Mouse (Mus musculus) forebrain, postnatal 0 days (tissue): Measurements from ENCODE around the gene Kif20b. TPM values are rescaled to one million over a fixed set of nuclear protein-coding genes. Genes with fewer than 3 reads are reported as not detected.
A peak's percentile ranks its signal among the peaks of the same experiment; 100 is the strongest.

Source experiments
- ATAC-seq: fragments of 200-750 bp; cut with Nextera tagmentation; 2 replicates; pipeline ENCODE4 v1.8.0; 2017; ENCODE audit warnings: mild to moderate bottlenecking, moderate library complexity
- DNase-seq: peaks from one replicate; pipeline ENCODE4 v3.0.0-alpha.2; 2015
- H3K27ac ChIP-seq: fragments of 300-500 bp; sonication (generic); 2 replicates; pipeline ENCODE4 v1.5.1; 2014; ENCODE audit warnings: low read depth, mild to moderate bottlenecking, antibody characterized with exemption, low read length, moderate library complexity, mixed read lengths
- H3K27me3 ChIP-seq: fragments of 300-500 bp; sonication (generic); 2 replicates; pipeline ENCODE4 v1.6.1; 2014; ENCODE audit warnings: mild to moderate bottlenecking, low read length, mixed read lengths; ENCODE audit not compliant: insufficient read depth
- H3K36me3 ChIP-seq: fragments of 300-500 bp; sonication (generic); 2 replicates; pipeline ENCODE4 v1.6.1; 2014; ENCODE audit warnings: mild to moderate bottlenecking, moderate library complexity; ENCODE audit not compliant: insufficient read depth
- H3K4me1 ChIP-seq: fragments of 300-500 bp; sonication (generic); 2 replicates; pipeline ENCODE4 v1.6.1; 2014; ENCODE audit warnings: antibody characterized with exemption; ENCODE audit not compliant: insufficient read depth
- H3K4me2 ChIP-seq: fragments of 300-500 bp; sonication (generic); 2 replicates; pipeline ENCODE4 v1.6.1; 2014; ENCODE audit warnings: low read depth, mild to moderate bottlenecking, moderate library complexity
- H3K4me3 ChIP-seq: fragments of 300-500 bp; sonication (generic); 2 replicates; pipeline ENCODE4 v1.5.1; 2014; ENCODE audit warnings: low read depth, low read length, mixed read lengths
- H3K9ac ChIP-seq: fragments of 300-500 bp; sonication (generic); 2 replicates; pipeline ENCODE4 v1.6.1; 2014; ENCODE audit warnings: mild to moderate bottlenecking
- H3K9me3 ChIP-seq: fragments of 300-500 bp; sonication (generic); 2 replicates; pipeline ENCODE4 v1.6.1; 2016; ENCODE audit warnings: low read length
- CTCF ChIP-seq: sonication (generic); IDR thresholded peaks from 2 replicates; pipeline ENCODE4 v1.5.1; 2016; ENCODE audit warnings: antibody characterized with exemption, control low read depth, low read depth
- WGBS: fragments of 180-500 bp; shearing (Covaris S2); extraction: QIAGEN DNeasy Blood & Tissue Kit; methylation state at CpG from one replicate; pipeline ENCODE4 v1.1.7; 2014; 5-methylcytosine and 5-hydroxymethylcytosine counted together
- polyA plus RNA-seq: library from polyadenylated mRNA; unstranded; fragments of >200 nt; fragmentation: Nextera tagmentation; extraction: Ambion mirVana; gene quantifications from 2 replicates; pipeline ENCODE4 v1.2.1, GENCODE M21; 2015
- total RNA-seq: library from RNA; depleted of rRNA; stranded (reverse); fragments of >200 nt; gene quantifications from 2 replicates; pipeline ENCODE4 v1.2.3, GENCODE M21; 2014

Gene Kif20b
- total and polyA plus RNA-seq, 2 experiments from 2014 or later: 4.5 to 4.7 TPM

GRCm38 (mm10) chr19:34898941-34899340, 23.2 kb upstream of the Kif20b start:
- H3K4me3 ChIP-seq: no peak overlapping the region
- no peaks in the 10 kb centered on the region for H3K9me3 ChIP-seq
- H3K27ac ChIP-seq: no peak overlapping the region
- no peak for TF ChIP-seq CTCF
- H3K4me2 ChIP-seq: no peak overlapping the region
- no peaks in the 10 kb centered on the region for H3K27me3 ChIP-seq
- DNase-seq: no peak
- no peak for ATAC-seq
- H3K9ac ChIP-seq: no peak overlapping the region
- H3K4me1 ChIP-seq: no peaks in the 10 kb centered on the region
- no peaks in the 10 kb centered on the region for H3K36me3 ChIP-seq
- 88% methylated on average over 4 of the region's 4 CpGs for WGBS

DNA sequence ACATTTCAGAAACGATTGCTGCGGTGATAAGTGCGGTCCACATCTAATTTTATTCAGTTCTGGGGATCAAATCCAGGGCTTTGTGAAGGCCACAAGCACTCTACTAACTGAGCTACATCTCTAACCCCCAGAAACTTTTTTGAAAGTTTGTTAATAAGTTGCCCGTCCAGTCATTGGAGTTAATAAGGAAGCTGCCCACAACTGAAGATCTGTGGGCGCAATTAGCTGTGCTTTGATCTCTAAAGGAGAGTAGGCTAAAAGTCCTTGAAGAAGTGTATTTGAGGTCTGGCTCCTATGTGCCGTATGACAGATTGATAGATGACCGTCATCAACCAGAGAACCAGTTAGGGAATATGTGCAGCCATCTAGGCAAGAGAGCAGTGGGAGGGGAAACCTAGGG, 20.9 kb upstream of the Kif20b start:
- 97% methylated on average over 7 of the region's 7 CpGs for WGBS
- Histone ChIP-seq H3K4me1 (no peaks in the 10 kb centered on the region), H3K9ac (no peak overlapping the region), H3K4me3 (no peak overlapping the region), H3K27me3 (no peaks in the 10 kb centered on the region), H3K4me2 (no peak overlapping the region), H3K9me3 (no peaks in the 10 kb centered on the region), H3K36me3 (no peaks in the 10 kb centered on the region), H3K27ac (no peak overlapping the region)
- DNase-seq (no peak), ATAC-seq (no peak)
- no peak for TF ChIP-seq CTCF

DNA sequence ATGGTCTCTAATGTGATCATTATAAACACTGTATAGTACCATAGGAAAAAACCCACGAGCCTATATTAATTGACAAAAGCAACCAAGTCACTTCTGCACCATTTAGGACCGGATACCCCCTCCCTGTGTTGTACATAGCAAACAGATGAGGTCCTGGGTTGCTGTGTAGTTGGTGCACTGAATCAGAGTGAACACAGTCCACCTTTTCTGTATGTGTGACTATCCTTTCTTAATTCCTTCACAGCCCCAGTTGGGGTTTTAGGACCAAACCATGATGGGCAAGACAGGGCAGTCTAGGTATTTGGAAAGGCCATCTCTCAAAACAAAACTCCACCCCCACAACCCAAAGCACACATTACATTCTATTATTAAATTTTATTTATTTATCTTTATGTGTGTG, 20.4 kb upstream of the Kif20b start:
- no peaks in the 10 kb centered on the region for H3K4me1 ChIP-seq
- no peak overlapping the region for H3K4me2 ChIP-seq
- H3K36me3 ChIP-seq: no peaks in the 10 kb centered on the region
- 81% methylated on average over 2 of the region's 2 CpGs for WGBS
- no peak for ATAC-seq
- H3K9me3 ChIP-seq: no peaks in the 10 kb centered on the region
- H3K27me3 ChIP-seq: no peaks in the 10 kb centered on the region
- DNase-seq: no peak
- H3K9ac ChIP-seq: no peak overlapping the region
- H3K27ac ChIP-seq: no peak overlapping the region
- no peak for TF ChIP-seq CTCF
- H3K4me3 ChIP-seq: no peak overlapping the region

GRCm38 (mm10) chr19:34904032-34904431, 18.1 kb upstream of the Kif20b start:
- Histone ChIP-seq H3K27me3 (no peaks in the 10 kb centered on the region), H3K4me1 (no peaks in the 10 kb centered on the region), H3K9me3 (no peaks in the 10 kb centered on the region), H3K4me2 (no peak overlapping the region), H3K36me3 (no peaks in the 10 kb centered on the region), H3K27ac (no peak overlapping the region), H3K4me3 (no peak overlapping the region), H3K9ac (no peak overlapping the region)
- no peak for DNase-seq
- 83% methylated on average over 5 of the region's 5 CpGs for WGBS
- ATAC-seq: no peak
- no peak for TF ChIP-seq CTCF

DNA sequence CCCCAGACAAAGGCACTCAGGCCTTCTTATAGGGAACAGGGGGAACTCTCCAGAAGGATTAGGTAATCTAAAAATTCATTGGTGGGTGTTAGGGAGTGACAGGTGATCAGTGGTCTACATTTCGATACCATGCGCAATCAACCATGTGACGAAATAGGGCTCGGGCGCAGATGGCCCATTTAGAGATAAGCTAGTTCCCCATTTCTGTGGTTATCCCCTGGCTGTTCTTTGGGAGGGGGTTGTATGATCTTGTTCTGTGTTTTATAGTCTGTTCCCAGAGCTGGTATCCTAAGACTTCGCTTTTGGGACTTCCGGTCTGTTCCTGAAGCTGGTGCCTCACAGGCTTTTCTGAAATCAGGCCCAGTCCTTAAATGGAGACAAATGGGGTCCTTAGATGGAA, 16.7 kb upstream of the Kif20b start:
- Histone ChIP-seq H3K4me2 (no peak overlapping the region), H3K9ac (no peak overlapping the region), H3K36me3 (no peaks in the 10 kb centered on the region), H3K4me3 (no peak overlapping the region), H3K27me3 (no peaks in the 10 kb centered on the region), H3K9me3 (no peaks in the 10 kb centered on the region), H3K27ac (no peak overlapping the region), H3K4me1 (no peaks in the 10 kb centered on the region)
- TF ChIP-seq CTCF: no peak
- 94% methylated on average over 7 of the region's 7 CpGs for WGBS
- ATAC-seq: peak; percentile 5; the same call in 1 of the 2 replicates
- DNase-seq: no peak

DNA sequence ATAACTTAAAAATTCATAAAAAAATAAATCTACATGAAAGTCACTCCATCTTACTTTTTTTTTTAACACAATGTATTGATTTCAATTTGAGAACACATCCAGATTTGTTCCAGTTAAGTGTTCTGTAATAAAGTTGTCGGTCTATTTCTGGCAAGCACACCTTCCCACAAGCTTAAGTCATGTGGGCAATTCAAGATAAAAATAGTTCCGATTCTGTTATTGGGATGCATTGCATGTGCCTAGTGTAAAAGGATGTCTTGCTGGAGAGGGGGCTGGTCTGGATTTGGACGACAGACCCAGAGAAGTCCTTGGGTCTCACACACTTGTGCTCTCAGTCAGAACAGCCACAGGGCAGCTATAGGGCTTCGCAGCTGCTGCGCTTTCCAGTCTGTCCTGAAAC, 15.4 kb upstream of the Kif20b start:
- Histone ChIP-seq H3K27me3 (no peaks in the 10 kb centered on the region), H3K9ac (no peak overlapping the region), H3K4me3 (no peak overlapping the region), H3K27ac (no peak overlapping the region), H3K9me3 (no peaks in the 10 kb centered on the region), H3K4me1 (no peaks in the 10 kb centered on the region), H3K4me2 (no peak overlapping the region), H3K36me3 (no peaks in the 10 kb centered on the region)
- TF ChIP-seq CTCF: no peak
- WGBS: 85% methylated on average over 5 of the region's 5 CpGs
- ATAC-seq: no peak
- DNase-seq: no peak

DNA sequence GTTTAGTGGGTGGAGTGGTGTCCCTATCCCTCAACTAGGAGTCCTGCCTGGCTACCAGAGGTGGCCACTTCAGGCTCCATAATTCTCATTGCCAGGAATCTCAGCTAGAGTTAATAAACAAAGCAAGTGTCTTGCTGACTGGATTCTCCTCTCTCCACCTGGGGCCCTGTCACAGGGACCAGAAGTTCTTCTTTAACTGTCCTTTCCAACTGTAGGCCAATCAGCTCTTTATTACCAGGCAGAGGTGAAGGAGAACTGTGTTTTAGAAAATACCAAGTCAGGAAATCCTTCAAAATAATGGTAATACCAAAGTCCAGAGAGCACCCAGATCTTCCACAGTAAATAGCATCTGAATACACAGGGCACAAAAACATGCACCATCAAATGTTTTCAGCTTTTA, 9.8 kb upstream of the Kif20b start:
- no peaks in the 10 kb centered on the region for H3K27me3 ChIP-seq
- no peak for DNase-seq
- no peaks in the 10 kb centered on the region for H3K9me3 ChIP-seq
- H3K27ac ChIP-seq: no peak overlapping the region
- no peak overlapping the region for H3K4me3 ChIP-seq
- H3K9ac ChIP-seq: no peak overlapping the region
- TF ChIP-seq CTCF: no peak
- no peaks in the 10 kb centered on the region for H3K36me3 ChIP-seq
- H3K4me2 ChIP-seq: no peak overlapping the region
- no peaks in the 10 kb centered on the region for H3K4me1 ChIP-seq
- ATAC-seq: no peak

- H3K9ac ChIP-seq: no peak overlapping the region
- H3K36me3 ChIP-seq: no peaks in the 10 kb centered on the region
- no peak overlapping the region for H3K4me2 ChIP-seq
- DNase-seq: no peak
- H3K27ac ChIP-seq: no peak overlapping the region
- no peak overlapping the region for H3K4me3 ChIP-seq
- ATAC-seq: no peak
- no peaks in the 10 kb centered on the region for H3K27me3 ChIP-seq
- no peaks in the 10 kb centered on the region for H3K9me3 ChIP-seq
- TF ChIP-seq CTCF: no peak
- WGBS: 91% methylated on average over 4 of the region's 4 CpGs
- H3K4me1 ChIP-seq: no peaks in the 10 kb centered on the region
Observed at GRCm38 (mm10) chr19:34920066-34920465, 2.1 kb upstream of the Kif20b start.
